Mouse (Mus musculus): ENCODE data around the gene Cpox. TPM values are rescaled to one million over a fixed set of nuclear protein-coding genes. Genes with fewer than 3 reads are reported as not detected.

The Cpox gene
- total RNA-seq (2015; ENCODE audit: low replicate concordance): 1,198 and 1,327 TPM in 2 replicates
- total RNA-seq (2017; ENCODE audit: low replicate concordance): 966 and 1,012 TPM in 2 replicates

GRCm38 (mm10) chr16:58669917-58670630 is at the start of gene Cpox:
Gene Cpox, plus strand, starts transcription at chr16:58670292.
- ATAC-seq (replicated peaks; ENCODE audit: low FRiP score, poor library complexity, severe bottlenecking): peak; percentile 91

- ATAC-seq (replicated peaks; ENCODE audit: low FRiP score, poor library complexity, severe bottlenecking): no peak
Measured at GRCm38 (mm10) chr16:58622377-58622776, 47.7 kb upstream of the Cpox start.

GRCm38 (mm10) chr16:58623114-58623513 is 47.0 kb upstream of the Cpox start:
- no peak for ATAC-seq (replicated peaks; ENCODE audit: low FRiP score, poor library complexity, severe bottlenecking)

- 0 out of 2 replicates have a peak, but pooled peaks have one; percentile 39 for ATAC-seq (replicated peaks; ENCODE audit: low FRiP score, poor library complexity, severe bottlenecking)
Measured at GRCm38 (mm10) chr16:58623944-58624343, 46.1 kb upstream of the Cpox start.

- ATAC-seq (replicated peaks; ENCODE audit: low FRiP score, poor library complexity, severe bottlenecking): peak; percentile 85
Measured at GRCm38 (mm10) chr16:58627597-58628335, 42.3 kb upstream of the Cpox start.

GRCm38 (mm10) chr16:58628336-58628680 is 41.8 kb upstream of the Cpox start:
- no peak for ATAC-seq (replicated peaks; ENCODE audit: low FRiP score, poor library complexity, severe bottlenecking)

GRCm38 (mm10) chr16:58628968-58629367 is 41.1 kb upstream of the Cpox start:
- ATAC-seq (replicated peaks; ENCODE audit: low FRiP score, poor library complexity, severe bottlenecking): no peak

GRCm38 (mm10) chr16:58629736-58630135 is 40.4 kb upstream of the Cpox start:
- 0 out of 2 replicates have a peak, but pooled peaks have one; percentile 48 for ATAC-seq (replicated peaks; ENCODE audit: low FRiP score, poor library complexity, severe bottlenecking)

GRCm38 (mm10) chr16:58635866-58636265 is 34.2 kb upstream of the Cpox start:
- no peak for ATAC-seq (replicated peaks; ENCODE audit: low FRiP score, poor library complexity, severe bottlenecking)

GRCm38 (mm10) chr16:58637448-58637847 is 32.6 kb upstream of the Cpox start:
- ATAC-seq (replicated peaks; ENCODE audit: low FRiP score, poor library complexity, severe bottlenecking): peak; percentile 71

GRCm38 (mm10) chr16:58638016-58638415 is 32.1 kb upstream of the Cpox start:
- no peak for ATAC-seq (replicated peaks; ENCODE audit: low FRiP score, poor library complexity, severe bottlenecking)

- ATAC-seq (replicated peaks; ENCODE audit: low FRiP score, poor library complexity, severe bottlenecking): peak; percentile 55; the same call in 1 of the 2 replicates
Measured at GRCm38 (mm10) chr16:58638689-58639175, 31.4 kb upstream of the Cpox start, which contains the start of gene E330017A01Rik. Gene E330017A01Rik, minus strand, starts transcription at chr16:58638739.

- ATAC-seq (replicated peaks; ENCODE audit: low FRiP score, poor library complexity, severe bottlenecking): no peak
Measured at GRCm38 (mm10) chr16:58649979-58650378, 20.1 kb upstream of the Cpox start.

- no peak for ATAC-seq (replicated peaks; ENCODE audit: low FRiP score, poor library complexity, severe bottlenecking)
Measured at GRCm38 (mm10) chr16:58655751-58656150, 14.3 kb upstream of the Cpox start.

GRCm38 (mm10) chr16:58656526-58656925 is 13.6 kb upstream of the Cpox start:
- no peak for ATAC-seq (replicated peaks; ENCODE audit: low FRiP score, poor library complexity, severe bottlenecking)

GRCm38 (mm10) chr16:58658668-58659067 is 11.4 kb upstream of the Cpox start:
- ATAC-seq (replicated peaks; ENCODE audit: low FRiP score, poor library complexity, severe bottlenecking): peak; percentile 67

GRCm38 (mm10) chr16:58661826-58662225 is 8.3 kb upstream of the Cpox start:
- peak; percentile 83 for ATAC-seq (replicated peaks; ENCODE audit: low FRiP score, poor library complexity, severe bottlenecking)

GRCm38 (mm10) chr16:58662287-58662791 is 7.8 kb upstream of the Cpox start:
- 0 out of 2 replicates have a peak, but pooled peaks have one; percentile 1 for ATAC-seq (replicated peaks; ENCODE audit: low FRiP score, poor library complexity, severe bottlenecking)

GRCm38 (mm10) chr16:58663021-58663420 is 7.1 kb upstream of the Cpox start:
- peak; percentile 67 for ATAC-seq (replicated peaks; ENCODE audit: low FRiP score, poor library complexity, severe bottlenecking)

- no peak for ATAC-seq (replicated peaks; ENCODE audit: low FRiP score, poor library complexity, severe bottlenecking)
Measured at GRCm38 (mm10) chr16:58663816-58664215, 6.3 kb upstream of the Cpox start.
